Mouse (Mus musculus) cerebellum, adult 2 months (tissue): ENCODE data around the gene Gli1.

ENCODE experiments used
- CTCF ChIP-seq: fragments of 200-500 bp; IDR thresholded peaks from 2 replicates; pipeline ENCODE4 v1.5.1; 2011; ENCODE audit warnings: low read depth, mild to moderate bottlenecking, control low read depth, low read length, moderate library complexity, borderline replicate concordance; ENCODE audit not compliant: insufficient read depth
- POLR2A ChIP-seq: fragments of 200-500 bp; IDR thresholded peaks from 2 replicates; pipeline ENCODE4 v1.6.1; 2011; ENCODE audit warnings: low read length, control low read depth, borderline replicate concordance; ENCODE audit not compliant: insufficient read depth

GRCm38 (mm10) chr10:127297015-127297871 lies 44.5 kb downstream of the Gli1 start:
- TF ChIP-seq POLR2A: no peak
- TF ChIP-seq CTCF: no peak
